Mouse (Mus musculus) layer of hippocampus, adult 8-10 months (tissue): Measurements from ENCODE around the gene Hk2. TPM values are rescaled to one million over a fixed set of nuclear protein-coding genes. Genes with fewer than 3 reads are reported as not detected.

Experiments
- DNase-seq, 2 experiments: peaks; one replicate each; pipeline ENCODE4 v3.0.0; 2022; ENCODE audit warnings: low spot score in 2 of 2
- total RNA-seq, 4 experiments: library from RNA; stranded (reverse); gene quantifications; 2 replicates each; pipeline ENCODE4 v1.2.4; 2022

Gene Hk2
- total RNA-seq = 10 to 100 TPM in 2 of 4 experiments, 1 to 10 TPM in 2; 5.6 to 14.4 (median 9.6) TPM

DNA sequence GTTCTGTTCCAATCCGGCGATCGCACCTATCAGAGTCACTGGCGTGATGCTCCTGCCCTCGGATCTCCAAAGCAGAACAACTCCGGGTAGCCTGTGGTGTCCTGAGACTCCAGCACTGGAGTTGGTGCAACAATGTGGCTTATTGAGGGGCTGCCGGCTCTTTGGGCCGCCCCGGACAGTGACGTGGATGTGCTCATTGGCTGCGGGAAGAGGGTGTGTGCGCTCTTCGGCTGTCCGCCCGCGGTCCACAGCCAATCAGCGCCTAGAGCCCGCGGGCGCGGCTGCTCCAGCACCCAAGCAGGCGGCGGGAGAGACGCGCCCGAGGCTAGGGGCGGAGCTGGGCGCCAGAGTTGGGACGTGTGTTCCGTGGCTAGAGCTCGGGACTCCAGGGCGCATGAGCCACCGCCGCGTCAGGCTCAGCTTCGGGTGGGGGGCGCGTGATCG is at the start of gene Hk2:
Gene Hk2, minus strand, starts transcription at position 134 of the 444 bp plus-strand sequence.
- peak; percentile 63 to 71 for DNase-seq

DNA sequence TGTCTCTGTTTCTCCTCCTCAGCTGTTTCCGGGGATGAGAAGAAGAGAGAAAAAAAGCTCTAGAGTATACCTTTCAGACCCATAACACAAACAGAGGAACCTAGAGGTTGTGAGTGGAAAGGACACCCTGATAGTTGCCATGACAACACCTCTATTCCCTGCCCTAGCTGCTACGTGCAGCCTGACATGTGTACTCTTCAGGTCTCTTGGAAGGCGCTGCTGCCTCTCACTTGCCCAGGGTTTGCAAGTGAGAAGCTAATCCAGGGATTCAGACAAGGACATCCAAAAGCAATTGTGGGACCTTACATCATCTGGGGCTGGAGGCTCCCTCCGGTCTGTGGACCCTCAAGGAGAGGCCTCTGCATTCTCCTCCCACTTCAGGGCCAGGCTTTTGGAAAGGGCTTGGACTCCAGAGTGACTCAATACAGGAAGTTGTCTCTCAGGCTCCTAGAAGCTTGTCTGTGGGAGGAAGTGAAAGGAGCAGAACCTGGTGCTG is 47.6 kb upstream of the Hk2 start:
- DNase-seq = no peak

DNA sequence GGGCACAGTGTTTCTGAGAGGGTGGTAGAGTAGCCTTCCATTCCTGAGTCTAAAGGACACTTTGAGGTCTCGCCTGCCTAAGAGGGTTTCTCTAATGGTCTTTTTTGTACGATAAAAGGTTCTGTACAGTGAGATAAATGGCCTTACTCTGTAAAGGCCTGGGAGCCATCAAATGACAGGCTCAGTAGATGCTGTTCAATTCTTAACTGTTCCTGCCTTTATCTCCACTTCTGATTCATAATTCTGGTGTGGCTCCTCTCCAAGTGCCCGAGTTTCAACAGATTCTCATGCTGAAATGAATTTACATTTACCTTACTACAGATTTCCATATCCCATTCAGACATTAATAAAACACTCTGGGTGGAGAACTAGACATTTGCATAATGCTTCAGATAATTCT is 46.5 kb upstream of the Hk2 start:
- DNase-seq = no peak

DNA sequence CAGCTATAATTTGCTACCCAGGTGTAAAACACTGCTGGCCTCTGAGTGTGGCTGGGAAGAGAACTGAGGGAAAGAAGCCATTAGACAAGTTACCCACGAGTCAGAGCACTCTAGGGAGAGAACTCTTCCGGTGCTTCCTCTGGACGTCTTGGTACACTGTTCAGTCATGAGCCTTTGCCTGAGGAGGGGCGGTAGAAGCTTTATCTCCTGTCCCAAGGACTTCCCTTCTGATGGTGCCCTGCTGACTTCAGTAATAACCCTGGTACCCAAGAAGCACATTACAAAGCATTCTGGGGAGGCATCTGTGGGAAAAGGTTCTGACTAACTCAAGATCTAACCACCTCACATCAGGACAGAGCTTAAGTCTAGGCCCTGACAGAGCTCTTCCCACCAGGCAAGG is 40.6 kb upstream of the Hk2 start:
- DNase-seq = no peak

DNA sequence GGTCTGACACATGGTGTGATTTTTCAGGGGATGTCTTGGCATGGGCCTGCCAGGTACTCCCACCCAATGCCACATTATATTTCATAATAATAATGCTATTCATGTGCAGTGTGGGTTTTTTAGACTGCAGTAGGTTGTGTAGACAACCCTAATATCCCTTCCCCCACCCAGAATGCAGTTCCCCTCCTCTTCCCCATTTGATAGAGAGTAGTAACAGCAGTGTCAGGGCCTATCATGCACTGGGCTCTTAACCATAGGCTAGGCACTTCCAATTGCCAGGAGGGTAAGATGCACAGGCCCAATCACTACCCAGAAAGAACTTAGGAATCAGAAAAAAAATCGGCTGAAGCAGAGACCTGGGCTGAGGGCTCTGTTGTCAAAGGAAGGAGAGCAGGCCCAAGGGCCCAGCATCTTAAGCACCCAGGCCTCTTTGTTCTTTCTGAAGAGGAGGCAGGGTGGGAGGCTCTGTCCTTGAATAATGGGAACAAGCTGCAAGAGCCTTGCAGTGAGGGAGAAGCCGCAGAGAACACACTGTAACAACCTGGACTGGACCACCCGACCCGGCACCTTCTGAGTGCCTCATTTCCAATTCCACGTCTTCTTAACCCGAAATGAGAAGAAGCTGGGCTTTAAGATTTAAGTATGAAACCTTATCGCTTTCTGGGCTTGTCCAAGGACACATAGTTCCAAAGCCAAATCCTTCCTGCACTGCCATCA is 33.9 kb upstream of the Hk2 start:
- DNase-seq = no peak

DNA sequence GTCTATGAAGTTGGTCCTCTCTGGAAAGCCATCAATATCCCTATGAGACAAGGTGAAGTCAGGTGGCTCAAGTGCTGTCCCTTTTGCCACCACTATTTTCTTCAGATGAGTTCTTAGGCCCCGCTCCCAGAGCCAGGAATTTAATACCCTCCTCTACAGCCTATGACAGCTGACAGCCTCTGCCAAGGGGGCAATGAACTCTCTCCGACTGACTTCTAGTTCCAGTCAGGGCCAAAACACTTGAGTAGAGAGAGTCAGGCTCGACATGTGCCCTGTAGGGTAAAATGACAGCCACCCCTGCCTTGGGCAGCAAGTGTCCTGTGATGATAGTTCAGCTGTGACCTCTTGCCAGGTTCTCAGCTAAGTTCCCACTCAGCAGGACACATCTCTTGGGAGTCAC is 32.7 kb upstream of the Hk2 start:
- DNase-seq = no peak

DNA sequence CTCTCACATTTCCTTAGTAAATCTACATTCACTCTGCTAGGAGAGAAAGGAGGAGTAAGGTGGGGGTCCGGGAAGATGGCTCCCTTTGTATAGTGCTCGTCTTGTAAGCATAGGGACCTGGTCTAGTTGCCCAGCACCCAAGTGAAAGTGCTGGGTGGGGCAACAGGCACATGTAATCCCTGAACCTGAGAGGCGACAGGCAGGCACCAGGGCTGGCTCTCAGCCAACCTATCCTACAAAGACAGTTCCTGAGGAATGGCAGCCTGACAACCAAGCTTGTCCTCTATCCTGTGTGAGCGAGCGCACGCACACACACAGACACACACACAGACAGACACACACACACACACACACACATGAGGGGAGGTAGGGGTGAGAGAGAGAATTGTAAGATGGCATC is 32.2 kb upstream of the Hk2 start:
- DNase-seq = no peak

DNA sequence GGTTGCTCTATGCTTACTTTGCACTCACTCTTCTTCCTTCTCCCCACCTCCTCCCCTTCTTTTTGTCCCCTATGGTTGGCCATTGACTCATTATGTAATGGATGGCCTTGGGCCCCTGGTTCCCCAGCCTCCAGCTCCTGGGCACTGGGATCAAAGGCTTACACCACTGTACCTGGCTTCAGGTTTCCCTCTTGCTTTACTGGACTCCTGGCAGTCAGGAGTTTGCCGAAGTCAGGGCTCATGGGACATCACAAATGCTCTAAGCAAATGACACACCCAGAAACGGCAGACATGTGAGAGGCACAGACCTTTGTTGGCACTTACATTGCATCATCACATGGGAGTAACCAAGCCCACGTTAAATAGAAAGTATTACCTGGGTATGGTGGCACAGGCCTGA is 31.6 kb upstream of the Hk2 start:
- no peak for DNase-seq

DNA sequence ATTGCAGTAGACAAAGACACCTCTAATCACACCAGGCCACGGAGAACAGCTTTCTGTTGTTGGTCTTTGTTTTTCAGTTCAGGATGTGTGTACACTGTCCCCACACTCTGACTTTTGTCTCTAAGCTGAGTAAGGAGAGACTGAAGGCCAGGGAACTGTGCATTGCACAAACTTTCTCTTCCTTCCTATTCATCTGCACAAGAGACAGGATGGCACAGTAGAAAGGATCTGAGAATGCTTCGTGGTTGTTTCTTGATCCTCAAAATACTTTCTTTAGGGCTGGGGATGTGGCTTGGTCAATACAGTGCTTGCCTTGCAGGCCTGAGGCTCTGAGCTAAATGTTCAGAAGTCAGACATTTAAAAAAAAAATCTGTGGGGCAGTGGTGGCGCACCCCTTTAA is 30.7 kb upstream of the Hk2 start:
- no peak for DNase-seq

DNA sequence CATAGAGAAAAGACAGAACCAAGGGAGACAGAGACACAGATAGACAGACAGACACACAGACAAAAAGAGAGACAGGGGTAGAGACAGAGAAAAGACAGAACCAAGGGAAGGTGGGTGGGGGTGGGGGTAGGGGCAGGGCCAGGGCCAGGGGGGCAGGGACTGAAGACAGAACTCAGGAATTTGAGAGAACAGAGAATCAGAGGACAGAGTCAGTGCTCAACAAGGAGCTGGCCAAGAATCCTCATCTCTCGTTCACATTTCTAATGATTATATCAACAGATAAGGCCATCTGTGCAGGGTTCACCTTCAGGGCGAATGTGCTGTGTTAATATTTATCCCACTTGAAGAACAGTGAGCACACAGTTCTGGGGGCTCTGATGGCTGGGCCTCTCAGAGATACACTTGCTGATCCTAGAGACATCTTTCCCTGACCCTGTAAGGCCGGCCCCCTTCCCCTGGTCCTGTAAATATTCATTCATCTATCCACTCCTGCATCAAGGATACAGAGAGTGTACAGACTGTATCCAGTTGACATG is 24.0 kb upstream of the Hk2 start:
- no peak for DNase-seq

DNA sequence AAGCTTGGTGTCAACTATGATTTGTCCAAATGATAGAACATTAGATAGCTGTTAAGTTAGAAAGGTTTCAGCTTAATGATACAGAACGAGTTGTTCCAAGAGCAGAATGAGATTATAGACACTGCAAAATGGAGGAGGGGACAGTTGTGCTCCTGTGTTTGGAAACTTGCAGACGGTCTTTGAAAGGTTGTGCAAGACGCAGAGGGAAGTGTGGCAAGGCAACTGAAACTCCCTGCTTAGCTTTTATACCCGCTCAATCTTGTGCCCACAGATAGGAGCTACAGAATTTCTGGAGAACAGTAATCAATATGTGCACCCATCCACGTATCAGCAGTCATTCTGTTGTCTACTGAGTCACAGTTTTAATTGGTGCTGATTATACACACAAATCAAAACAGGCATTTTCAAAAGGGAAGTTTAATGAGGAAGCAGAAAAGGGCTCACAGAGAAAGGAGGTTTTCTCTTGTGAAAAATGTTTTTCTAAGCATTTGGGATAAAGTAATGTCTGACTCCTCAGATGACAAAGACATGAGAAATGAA is 23.1 kb upstream of the Hk2 start:
- no peak for DNase-seq

DNA sequence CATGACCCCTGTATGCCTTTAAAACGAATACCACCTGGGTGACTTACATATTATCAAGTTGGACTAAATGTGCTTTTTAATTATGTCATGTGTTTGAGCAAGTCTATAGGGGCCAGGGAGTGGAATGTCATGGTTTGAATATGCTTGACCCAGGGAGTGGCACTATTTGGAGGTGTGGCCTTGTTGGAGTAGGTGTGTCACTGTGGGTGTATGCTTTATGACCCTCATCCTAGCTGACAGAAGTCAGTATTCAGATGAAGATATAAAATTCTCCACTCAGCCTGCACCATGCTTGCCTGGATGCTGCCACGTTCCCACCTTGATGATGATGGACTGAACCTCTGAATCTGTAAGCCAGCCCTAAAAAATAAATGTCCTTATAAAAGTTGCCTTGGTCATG is 16.6 kb upstream of the Hk2 start:
- no peak for DNase-seq

DNA sequence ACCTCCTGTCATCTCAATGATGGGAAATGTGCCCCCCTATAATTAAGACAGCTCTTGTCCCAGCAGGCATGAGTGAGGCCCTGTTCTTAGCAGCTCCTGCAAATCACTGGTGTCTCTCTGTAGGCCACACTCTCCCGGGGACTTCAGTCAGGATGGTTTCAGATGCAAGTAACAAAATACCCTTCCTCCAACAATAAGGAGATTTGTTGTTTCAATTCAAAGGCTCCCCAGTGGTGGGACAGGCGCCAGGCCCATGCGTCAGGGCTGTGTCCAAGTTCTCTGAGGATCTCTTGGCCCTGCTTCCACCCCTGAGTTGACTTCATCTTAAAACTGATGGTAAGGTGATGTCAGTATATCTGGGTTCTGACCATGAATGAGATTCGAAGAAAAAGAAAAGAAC is 9.7 kb upstream of the Hk2 start:
- no peak for DNase-seq

DNA sequence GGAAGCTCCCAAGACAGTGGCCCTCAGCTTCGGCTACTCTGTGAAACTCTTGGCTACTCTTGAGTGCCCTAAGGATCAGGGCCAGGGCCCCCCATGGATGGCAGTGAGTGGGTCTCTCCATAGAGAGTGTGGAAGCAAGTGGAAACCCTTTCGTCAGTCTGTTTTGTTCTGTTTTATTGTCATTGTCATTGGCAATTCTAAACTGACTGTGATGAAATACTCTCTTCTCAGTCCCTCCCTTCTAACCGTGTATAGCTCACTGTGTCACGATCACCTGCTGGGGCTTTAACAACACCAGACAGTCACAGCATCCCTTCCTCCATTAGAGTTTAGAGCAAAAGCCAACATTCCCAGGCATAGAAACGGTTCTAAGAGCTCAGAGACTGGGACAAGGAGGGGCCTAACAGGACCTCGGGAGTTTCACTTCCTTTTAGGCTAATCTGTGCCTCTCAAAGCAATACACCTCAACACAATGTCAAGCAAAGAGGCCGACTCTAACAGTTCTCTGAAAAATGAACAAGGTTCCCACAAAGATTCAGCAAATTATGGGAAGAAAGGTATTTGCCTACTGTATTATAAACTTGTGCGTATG is 6.6 kb upstream of the Hk2 start:
- DNase-seq = no peak

DNA sequence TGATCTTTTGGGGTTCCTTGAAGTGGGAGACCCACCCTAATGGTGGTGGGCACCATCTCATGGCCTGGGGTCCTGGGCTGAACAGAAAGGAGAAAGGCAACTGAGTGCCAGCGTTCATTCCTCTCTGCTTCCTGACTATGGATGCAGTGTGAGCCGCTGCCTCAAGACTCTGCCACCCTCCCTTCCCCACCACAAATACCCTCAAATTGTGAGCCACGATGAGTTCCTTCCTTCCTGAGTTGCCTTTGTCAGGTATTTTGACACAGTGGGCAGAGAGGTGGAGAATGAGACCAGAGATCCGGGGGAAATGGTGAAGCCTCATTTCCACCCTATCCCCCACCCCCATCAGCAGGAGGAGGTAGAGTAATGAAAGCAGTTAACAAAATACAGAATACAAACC is 6.1 kb upstream of the Hk2 start:
- no peak for DNase-seq

DNA sequence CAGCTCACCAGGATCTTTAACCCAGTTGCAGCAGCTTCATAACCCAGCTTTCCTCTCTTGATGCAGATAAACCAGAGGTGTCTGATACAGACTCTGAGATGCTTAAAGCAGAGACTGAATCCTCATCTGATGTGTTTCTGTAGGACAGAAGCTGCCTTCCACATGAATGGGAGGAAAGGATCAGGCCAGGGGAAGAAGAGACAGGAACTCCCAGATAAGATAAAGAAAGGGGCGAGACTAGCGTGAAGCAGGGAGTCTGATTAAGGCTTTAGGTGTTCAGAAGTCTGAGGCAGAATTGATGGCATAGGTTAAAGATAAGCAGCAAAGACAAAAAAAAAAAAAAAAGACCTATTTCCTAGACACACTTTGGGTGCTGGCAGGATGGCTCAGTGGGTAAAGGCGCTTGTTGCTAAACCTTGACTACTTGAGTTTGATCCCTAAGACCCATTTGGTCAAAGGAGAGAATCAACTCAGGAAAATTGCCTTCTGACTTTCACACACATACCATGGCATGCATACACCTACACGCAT is 2.9 kb upstream of the Hk2 start:
- DNase-seq = no peak

DNA sequence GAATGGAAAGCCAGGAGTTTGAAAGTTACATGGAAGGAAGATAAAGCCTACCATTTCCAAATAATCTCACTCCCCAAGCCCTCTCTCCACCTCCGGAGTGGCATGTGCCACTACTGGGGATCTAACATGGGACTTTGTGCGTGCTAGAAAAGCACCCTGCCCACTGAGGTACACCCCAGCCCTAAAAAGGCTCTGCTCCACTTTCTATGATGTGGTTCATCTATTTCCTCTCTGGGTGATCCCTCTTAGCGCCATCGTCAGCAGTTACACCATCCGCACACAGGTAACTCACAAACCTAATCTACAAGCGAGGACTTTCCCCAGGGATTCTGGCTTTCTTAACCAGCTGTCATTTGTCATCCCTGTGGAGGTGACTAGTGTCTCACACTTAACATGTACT is 1.1 kb upstream of the Hk2 start:
- DNase-seq = no peak

DNA sequence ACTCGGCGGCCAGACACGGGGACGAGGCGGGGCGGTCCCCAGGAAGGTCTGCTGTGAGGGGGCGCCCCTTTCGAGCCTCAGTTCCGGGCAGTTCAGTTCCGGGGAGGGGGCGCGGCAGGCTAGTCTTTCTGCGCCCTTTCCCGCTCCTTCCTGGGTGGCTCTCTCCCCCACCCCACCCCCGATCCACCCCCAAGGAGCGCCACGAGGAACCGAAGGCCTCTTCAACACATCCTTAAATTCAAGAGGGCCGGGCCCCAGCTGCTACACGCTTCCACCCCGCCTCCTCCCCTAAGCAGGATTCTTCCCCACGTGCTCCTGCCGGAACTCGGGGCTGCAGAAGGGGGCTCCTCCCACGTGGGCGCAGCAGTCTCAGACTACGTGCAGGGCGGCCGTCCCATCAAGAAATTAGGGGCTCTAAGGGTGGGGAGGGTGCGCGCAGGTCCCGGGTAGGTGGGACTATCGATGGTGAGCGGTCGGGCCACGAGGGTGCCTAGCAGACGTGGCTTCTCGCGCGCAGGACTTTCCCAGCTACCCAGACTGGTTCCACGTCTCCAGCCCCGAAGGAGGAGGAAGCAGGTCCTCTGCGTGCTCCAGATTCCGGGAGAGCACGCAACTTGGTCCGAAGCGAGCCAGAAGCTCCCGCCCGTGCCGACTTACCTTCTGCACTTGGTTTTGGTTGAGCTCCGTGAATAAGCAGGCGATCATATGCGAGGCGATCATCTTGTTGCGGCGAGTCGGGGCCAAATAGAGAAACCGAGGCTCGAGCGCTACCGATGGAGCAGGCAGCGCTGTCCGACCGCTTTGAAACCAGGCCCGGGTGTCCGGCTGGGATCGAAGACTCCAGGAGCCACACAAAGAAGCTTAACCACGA is 758 bp downstream of the Hk2 start:
- no peak for DNase-seq

DNA sequence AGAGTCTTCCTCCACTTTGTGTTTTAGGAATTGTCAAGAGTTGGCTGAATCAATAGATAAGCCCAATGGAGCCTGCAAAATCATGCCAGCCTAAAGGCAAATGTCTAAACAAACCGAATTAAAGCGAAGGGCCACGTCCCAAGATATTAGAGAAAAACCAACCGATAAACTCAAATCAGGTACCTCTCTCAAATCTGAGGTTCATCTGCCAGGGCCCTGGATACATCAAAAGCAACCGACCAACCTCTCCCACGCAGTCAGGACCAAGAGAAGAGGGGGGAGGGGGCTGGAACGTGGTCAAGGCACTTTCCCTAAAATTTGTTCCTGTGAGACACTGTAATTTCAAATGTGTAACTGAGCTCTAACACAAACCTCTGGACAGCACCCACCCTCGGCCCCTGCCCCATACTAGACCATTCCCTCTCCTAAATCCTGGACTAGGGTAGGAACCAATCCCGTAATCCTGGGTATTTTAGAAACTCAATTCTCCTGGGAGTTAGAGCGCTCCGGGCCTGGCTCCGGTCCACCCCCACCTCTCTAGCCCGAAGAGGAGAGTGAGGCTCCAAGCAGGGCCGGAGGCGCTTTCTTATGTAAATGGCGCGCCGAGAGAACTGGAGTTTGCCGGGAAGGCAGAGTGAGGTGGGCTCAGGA is 1.7 kb downstream of the Hk2 start:
- DNase-seq = no peak

DNA sequence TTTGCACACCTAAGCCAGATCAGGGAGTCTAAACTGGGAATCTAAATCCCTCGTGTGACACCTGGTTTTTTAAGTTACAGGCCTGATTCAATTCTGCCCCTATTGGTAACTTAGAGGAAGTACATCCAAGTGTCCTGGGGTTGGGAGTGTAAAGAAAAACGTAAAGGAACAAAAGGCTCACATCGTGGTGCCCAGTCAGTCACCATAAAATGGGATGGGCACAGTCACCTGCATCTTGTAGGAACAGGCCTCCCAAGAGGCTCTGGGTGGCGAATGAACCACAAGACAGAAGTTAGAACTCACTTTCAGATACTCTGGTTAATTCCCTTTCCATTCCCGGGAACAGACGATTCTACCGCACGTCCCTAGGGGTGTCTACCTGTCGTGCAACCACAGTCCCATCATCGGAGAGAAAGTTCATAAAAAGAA is 2.3 kb downstream of the Hk2 start:
- no peak for DNase-seq

DNA sequence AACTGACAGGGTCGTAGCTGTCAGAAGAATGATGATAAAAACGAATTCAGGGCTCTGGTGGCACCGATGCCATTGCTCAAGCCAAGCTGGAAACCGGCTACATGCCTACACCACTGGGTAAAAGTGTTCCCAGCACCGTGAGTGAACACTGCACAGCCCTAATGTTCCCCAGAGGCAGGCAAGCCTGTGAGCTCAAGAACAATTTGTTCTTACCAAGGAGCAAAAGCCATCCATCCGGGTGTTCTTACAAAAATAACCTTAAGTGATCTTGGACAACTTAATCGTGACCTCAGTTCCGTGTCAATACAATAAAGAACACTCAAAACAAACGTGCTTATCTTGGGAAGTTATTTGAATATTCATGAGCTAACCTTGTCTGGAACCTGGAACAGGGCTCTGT is 3.2 kb downstream of the Hk2 start:
- DNase-seq = no peak
